Mouse (Mus musculus): ENCODE data around the gene Atf6b.

The Atf6b gene

GRCm38 (mm10) chr17:34685120-34686110 lies 38.5 kb downstream of the Atf6b start:
- DNase-seq (ENCODE audit: inconsistent age in 2 of 2, low spot score in 1 of 2), result no peak

- no peak for DNase-seq (ENCODE audit: inconsistent age in 2 of 2, low spot score in 1 of 2)
Measured at GRCm38 (mm10) chr17:34688889-34689288, 41.9 kb downstream of the Atf6b start.

- DNase-seq (ENCODE audit: inconsistent age in 2 of 2, low spot score in 1 of 2), result peak in 1 of 2 experiments; percentile 67
Measured at GRCm38 (mm10) chr17:34690458-34690857, 43.5 kb downstream of the Atf6b start.

- peak in 1 of 2 experiments; percentile 78 for DNase-seq (ENCODE audit: inconsistent age in 2 of 2, low spot score in 1 of 2)
Measured at GRCm38 (mm10) chr17:34692906-34693305, 46.0 kb downstream of the Atf6b start.

GRCm38 (mm10) chr17:34699575-34700408 lies 52.8 kb downstream of the Atf6b start:
- DNase-seq (ENCODE audit: inconsistent age in 2 of 2, low spot score in 1 of 2), result no peak

GRCm38 (mm10) chr17:34700671-34701071 lies 53.7 kb downstream of the Atf6b start:
- no peak for DNase-seq (ENCODE audit: inconsistent age in 2 of 2, low spot score in 1 of 2)

Data from adrenal gland, adult (tissue).